Mouse (Mus musculus) CD4-positive naive resting alpha-beta T cell, adult 76 days (primary cell): ENCODE measurements around the gene Il27ra. TPM values are rescaled to one million over a fixed set of nuclear protein-coding genes. Genes with fewer than 3 reads are reported as not detected.

Source experiments
- total RNA-seq: library from RNA; stranded (reverse); gene quantifications from one replicate; pipeline ENCODE4 v1.2.4, GENCODE M21; 2023

Il27ra gene
- total RNA-seq = 187 TPM

DNA sequence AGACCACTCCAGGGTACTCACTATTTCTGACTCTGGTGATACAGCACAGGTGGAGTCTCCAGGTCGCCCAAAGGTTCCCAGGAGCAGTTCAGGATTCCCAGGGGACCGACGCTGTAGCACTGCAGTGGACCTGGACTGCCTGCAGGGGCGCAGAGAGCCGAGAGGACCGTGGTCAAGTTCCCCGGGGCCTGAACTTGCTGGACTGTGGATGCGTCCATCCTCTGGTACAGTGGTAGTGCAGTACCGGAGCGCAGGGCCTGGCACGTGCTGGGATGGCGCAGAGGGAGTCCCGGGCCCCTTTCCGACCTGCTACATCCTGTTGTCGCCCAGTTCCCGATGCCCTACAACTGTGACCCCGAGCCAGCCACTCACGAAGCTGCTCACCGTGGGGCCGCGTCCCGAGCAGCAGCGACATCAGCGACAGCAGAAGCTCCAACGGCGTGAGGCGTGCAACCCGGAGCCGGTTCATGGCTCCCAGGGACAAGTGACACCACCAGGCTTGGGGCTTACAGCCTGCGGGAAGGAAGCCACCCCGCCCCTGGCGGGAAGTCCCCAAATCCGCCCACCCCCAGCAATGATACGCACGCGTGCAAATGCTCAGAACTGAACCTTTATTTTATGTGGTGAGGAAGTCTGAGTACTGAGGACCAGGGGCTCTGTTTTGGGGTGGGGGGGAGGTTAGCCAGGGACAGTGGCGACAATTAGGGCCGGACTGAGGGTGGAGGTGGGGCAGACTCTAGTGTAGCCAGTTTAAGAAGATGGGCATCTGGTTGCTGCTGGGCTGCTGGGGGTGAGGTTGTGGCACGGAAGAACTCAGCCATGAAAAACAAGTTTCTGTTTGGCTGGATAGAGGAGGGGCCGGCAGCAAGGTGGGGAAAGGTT, at the start of gene Il27ra:
Gene Il27ra, minus strand, starts transcription at position 524 of the 882 bp plus-strand sequence.

DNA sequence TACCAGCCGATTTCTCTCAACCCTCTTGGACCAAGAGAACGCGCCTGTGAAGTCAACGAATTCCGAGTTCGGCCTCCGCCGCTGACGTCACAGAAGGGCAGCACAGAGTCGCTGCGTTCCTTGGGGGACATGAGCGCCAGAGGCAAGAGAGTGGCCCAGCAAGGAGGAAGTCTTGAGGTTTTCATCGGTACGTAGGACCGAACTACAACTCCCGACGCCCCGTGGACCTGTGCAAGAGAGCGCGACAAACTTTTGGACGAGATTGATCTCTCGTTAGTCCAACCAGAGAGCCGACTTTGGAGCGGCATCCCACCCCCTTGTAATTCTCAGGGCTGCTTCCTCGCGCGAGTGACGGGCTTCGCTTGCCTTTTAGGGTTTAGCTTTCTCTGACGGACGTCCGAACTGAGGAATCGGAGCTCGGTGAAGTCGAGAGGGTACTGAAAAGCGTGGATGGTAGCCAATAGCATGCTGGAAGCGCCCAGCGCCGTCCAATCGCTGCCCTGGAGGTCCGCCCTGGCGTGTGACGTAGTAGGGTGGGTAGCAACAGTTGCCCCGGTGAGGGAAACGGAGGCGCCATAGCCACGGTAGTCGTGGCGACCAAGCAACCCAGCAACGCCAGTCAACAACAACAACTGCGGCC, 24.0 kb upstream of the Il27ra start, which contains the start of gene Rfx1:
Gene Rfx1, plus strand, starts transcription at position 544 of the 640 bp plus-strand sequence.

DNA sequence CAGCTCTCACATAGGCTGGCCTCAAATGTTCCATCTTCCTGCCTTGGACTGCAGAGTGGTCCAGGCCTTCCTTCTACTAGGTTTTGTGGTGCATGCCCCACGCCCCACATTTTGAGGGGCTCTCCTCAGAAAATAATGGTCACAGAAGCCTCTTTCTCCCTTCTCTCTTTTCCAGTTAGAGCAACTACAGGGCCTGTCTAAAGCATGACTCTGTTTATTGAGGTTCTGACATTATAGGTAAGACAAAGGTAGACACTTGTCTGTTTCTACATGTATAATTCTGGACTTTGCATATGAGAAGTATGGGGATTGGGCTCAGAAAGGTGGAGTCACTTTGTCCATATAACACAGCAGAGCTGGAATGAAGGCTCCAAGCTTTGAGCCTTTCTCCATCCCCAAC, 22.6 kb upstream of the Il27ra start, which contains the start of gene Gm10643:
Gene Gm10643, minus strand, starts transcription at position 101 of the 400 bp plus-strand sequence.

DNA sequence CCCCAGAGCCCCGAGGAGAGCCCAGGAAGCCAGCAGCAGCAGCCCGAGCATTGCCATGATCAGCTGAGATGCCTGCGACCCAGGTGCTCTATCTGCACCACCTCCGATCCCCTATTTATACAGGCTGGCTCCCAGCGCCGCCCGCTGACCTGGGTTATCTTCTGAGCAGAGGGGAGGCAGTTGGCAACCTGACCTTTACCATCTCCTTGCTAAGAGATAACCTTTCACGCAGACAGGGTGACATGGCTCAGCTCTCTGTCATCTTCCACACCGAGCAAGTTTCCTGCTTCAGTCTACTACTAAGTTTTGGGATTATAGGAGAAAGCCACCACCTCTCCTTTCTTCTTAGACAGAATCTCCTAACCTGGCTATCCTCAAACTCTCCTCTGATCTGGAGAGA, 2.5 kb upstream of the Il27ra start, which contains the start of gene Rln3:
Gene Rln3, minus strand, starts transcription at position 101 of the 400 bp plus-strand sequence.

DNA sequence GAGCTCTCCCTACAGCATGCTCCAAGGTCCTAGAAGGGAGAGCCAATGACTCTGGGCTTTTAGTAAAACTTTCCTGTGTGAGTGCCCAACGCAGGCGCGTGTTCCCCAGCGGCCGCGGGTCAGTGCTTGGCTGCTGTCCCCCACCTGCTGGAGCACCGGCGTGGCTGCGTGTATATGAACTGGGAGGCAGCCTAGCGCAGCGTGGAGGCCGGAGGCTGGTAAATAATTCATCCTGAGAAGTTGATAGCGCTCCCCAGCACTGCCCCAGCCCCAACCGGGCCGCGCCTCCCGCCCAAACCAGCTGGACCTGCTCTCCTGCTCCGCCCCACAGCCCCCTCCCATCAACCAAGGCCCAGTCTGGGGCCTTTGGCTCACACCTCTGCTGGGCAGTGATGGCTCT, 21.3 kb downstream of the Il27ra start, which contains the start of gene Palm3:
Gene Palm3, plus strand, starts transcription at position 376 of the 400 bp plus-strand sequence.

DNA sequence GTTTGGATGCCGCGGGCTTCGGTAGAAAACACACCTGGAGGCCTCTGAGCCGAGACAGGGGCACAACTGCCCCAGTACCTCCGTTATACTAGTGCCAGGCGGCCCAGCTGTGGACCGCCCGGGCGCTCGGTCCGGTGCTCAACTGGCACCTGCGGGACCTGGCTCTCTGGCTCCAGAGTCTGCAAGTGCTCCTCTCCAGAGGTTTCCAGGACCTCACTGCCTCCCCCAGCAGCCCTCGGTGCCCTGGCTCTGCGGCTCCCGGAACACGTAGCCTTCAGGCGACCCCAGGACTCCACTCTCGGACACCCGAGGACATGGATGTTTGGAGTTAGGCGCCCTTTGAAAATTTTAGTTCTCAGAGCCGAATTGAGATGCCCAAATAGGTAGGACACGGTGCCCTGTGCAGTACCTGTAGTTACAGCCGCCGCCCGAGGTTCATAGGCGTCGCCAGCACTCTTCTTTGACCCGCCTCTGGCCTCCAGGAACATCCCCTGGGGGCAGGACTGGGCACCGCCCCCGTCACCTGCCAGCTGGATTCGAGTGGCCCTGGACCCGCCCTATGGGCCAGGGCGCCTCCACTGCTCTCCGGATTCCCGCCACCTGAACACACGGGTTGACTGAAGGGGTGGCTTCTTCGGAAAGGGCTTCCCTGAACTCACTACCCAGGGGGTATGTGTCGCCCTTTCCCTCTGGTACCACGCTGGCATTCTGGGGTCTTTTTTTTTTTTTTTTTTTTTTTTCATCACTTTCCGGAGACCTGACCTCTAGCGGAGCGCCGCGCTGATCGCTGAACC, 30.5 kb downstream of the Il27ra start, which contains the start of gene 2210011C24Rik:
Gene 2210011C24Rik, minus strand, starts transcription at position 467 of the 794 bp plus-strand sequence.

DNA sequence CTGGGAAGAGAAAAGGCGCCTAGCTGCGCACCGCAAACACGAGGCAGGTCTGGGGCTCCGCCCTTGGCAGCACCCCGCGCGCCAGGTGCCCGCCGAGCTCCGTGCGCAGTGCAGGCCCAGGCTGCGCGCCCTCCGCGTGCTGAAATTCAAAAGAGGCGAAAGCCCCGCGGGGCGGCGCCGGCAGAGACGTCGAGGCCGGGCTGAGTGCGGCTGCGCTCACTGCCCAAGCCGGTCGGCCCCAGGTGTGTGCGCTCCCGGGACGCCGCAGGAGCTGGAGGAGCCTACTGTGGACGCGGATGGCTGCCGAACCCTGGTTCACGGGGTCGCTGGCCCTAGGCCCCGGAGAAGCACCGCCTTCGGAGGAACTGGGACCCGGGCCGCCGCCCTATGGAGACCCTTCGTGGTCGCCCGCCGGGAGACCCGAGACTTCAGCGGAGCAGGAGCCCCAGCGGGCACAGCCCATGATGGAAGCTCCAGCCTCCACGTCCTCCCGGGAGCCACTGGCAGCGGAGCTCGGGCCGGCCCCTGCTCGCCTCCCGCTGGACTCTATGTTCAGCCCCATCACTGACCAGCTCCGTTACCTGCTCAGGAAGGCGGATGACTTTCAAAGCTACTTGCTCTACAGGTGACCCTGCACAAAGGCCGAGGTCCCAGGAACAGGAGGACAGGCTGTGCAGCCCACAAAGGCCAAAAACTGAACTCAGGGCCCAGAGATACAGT, 40.9 kb downstream of the Il27ra start, which contains the start of gene 1700067K01Rik:
Gene 1700067K01Rik, plus strand, starts transcription at position 222 of the 720 bp plus-strand sequence.

DNA sequence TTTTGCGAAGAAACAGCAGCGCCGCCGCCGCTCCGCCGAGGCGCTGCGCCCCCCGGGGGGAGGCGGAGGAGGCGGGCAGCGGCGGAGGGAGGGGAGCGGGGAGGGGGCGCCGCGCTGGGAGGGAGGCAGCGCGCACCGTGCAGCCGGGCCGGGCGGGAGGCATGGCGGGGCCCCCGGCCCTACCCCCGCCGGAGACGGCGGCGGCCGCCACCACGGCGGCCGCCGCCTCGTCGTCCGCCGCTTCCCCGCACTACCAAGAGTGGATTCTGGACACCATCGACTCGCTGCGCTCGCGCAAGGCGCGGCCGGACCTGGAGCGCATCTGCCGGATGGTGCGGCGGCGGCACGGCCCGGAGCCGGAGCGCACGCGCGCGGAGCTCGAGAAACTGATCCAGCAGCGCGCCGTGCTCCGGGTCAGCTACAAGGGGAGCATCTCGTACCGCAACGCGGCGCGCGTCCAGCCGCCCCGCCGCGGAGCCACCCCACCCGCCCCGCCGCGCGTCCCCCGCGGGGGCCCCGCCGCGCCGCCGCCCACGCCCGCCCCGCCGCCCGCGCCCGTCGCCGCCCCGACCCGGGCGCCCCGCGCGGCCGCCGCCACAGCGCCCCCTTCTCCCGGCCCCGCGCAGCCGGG, 44.8 kb downstream of the Il27ra start, which contains the start of gene Samd1:
Gene Samd1, plus strand, starts transcription at position 162 of the 631 bp plus-strand sequence.

Other genes with a start within 250 kb of the Il27ra start
- gene Adgrl1, start 142.5 kb downstream of the Il27ra start, total RNA-seq = 59.2 TPM
- 0.53 TPM for gene Gm10644, start 87.4 kb downstream of the Il27ra start, total RNA-seq
- 3.9 TPM for gene Asf1b, start 87.1 kb downstream of the Il27ra start, total RNA-seq
- 37.1 TPM for gene Prkaca, start 69.6 kb downstream of the Il27ra start, total RNA-seq
- gene Samd1, start 44.9 kb downstream of the Il27ra start, total RNA-seq = 42.4 TPM
- gene 1700067K01Rik, start 41.1 kb downstream of the Il27ra start, total RNA-seq = not detected
- gene 2210011C24Rik, start 30.4 kb downstream of the Il27ra start, total RNA-seq = not detected
- not detected for gene Palm3, start 21.1 kb downstream of the Il27ra start, total RNA-seq
- gene Rln3, start 2.4 kb upstream of the Il27ra start, total RNA-seq = not detected
- 2.9 TPM for gene Gm10643, start 22.5 kb upstream of the Il27ra start, total RNA-seq
- 113 TPM for gene Rfx1, start 24.2 kb upstream of the Il27ra start, total RNA-seq
- gene Dcaf15, start 62.2 kb upstream of the Il27ra start, total RNA-seq = 63.6 TPM
- 4.2 TPM for gene Podnl1, start 83.4 kb upstream of the Il27ra start, total RNA-seq
- 30.3 TPM for gene Cc2d1a, start 105.3 kb upstream of the Il27ra start, total RNA-seq
- 2.7 TPM for gene 4930432K21Rik, start 105.4 kb upstream of the Il27ra start, total RNA-seq
- gene Nanos3, start 142.6 kb upstream of the Il27ra start, total RNA-seq = not detected
- gene Zswim4, start 194.5 kb upstream of the Il27ra start, total RNA-seq = 36.1 TPM
- gene D8Ertd738e, start 207.1 kb upstream of the Il27ra start, total RNA-seq = 193 TPM
- gene Mri1, start 214.7 kb upstream of the Il27ra start, total RNA-seq = 31.7 TPM
- 18.3 TPM for gene Ccdc130, start 227.8 kb upstream of the Il27ra start, total RNA-seq